ENCODE assay signal across 10 mouse cellular contexts in genomic region chr9:21796919-21797318, GRCm38 (mm10). TPM values are rescaled to one million over a fixed set of nuclear protein-coding genes. Genes with fewer than 3 reads are reported as not detected.
DNase-seq lines count a peak whose midpoint lies in the region; ATAC-seq and TF ChIP-seq lines count a peak whose summit lies in the region.
"Had no signal": no experiment of that assay in that cellular context is flagged by ENCODE, and none has a peak within 500 bp of the region (broad histone marks: within the 10 kb centered on the region; RNA-seq: fewer than 3 reads in every experiment).

No protein-coding gene starts in this region.

- no peak for ATAC-seq in lung, postnatal 0 days
- ATAC-seq in heart, embryonic 13.5 days (ENCODE audit: extremely low read depth, insufficient number of reproducible peaks, low FRiP score, low TSS enrichment), result no peak
- no peak for ATAC-seq in intestine, postnatal 0 days
- ATAC-seq in neural tube, embryonic 14.5 days (ENCODE audit: low read depth), result no peak

- H3K36me3 ChIP-seq in lung, postnatal 0 days (ENCODE audit: insufficient read depth, low read length), result peaks cover 16% of the 10 kb centered on the region; the same call in 1 of the 2 replicates
- peaks cover 60% of the 10 kb centered on the region for H3K36me3 ChIP-seq in heart, embryonic 13.5 days
- H3K36me3 ChIP-seq in intestine, postnatal 0 days (ENCODE audit: control insufficient read depth, insufficient read depth), result peaks cover 45% of the 10 kb centered on the region
- H3K36me3 ChIP-seq in neural tube, embryonic 14.5 days (ENCODE audit: control insufficient read depth, insufficient read depth, low read length), result no peaks in the 10 kb centered on the region

- no peak for TF ChIP-seq CTCF in lung, postnatal 0 days (IDR thresholded peaks at IDR 0.05)
- TF ChIP-seq CTCF in intestine, postnatal 0 days (IDR thresholded peaks at IDR 0.05; ENCODE audit: low read depth), result no peak

- peak overlapping the region; percentile 63 for H3K4me2 ChIP-seq in lung, postnatal 0 days (replicated peaks; ENCODE audit: low read depth, low read length)
- H3K4me2 ChIP-seq in heart, embryonic 13.5 days, result peak overlapping the region; percentile 73
- H3K4me2 ChIP-seq in intestine, postnatal 0 days (replicated peaks; ENCODE audit: low read depth), result peak overlapping the region; percentile 97
- H3K4me2 ChIP-seq in neural tube, embryonic 14.5 days (ENCODE audit: low read depth, low read length), result peak overlapping the region; percentile 2; the same call in 1 of the 2 replicates

- peak overlapping the region; percentile 27; the same call in 1 of the 2 replicates for H3K9ac ChIP-seq in lung, postnatal 0 days (replicated peaks; ENCODE audit: low read depth)
- peak overlapping the region; percentile 98 for H3K9ac ChIP-seq in heart, embryonic 13.5 days
- no peak overlapping the region for H3K9ac ChIP-seq in intestine, postnatal 0 days (ENCODE audit: low read depth, low read length)
- H3K9ac ChIP-seq in neural tube, embryonic 14.5 days (replicated peaks; ENCODE audit: low read depth, low read length), result no peak overlapping the region

- H3K27ac ChIP-seq in lung, postnatal 0 days (ENCODE audit: low read length), result peak overlapping the region; percentile 91
- H3K27ac ChIP-seq in heart, embryonic 13.5 days (replicated peaks), result peak overlapping the region; percentile 96
- no peak overlapping the region for H3K27ac ChIP-seq in intestine, postnatal 0 days (ENCODE audit: low read depth, low read length)
- no peak overlapping the region for H3K27ac ChIP-seq in neural tube, embryonic 14.5 days (ENCODE audit: low read depth, low read length)
- H3K27ac ChIP-seq: macrophage had no signal

- no peaks in the 10 kb centered on the region for H3K27me3 ChIP-seq in lung, postnatal 0 days (replicated peaks; ENCODE audit: insufficient read depth, low read length)
- H3K27me3 ChIP-seq in heart, embryonic 13.5 days (replicated peaks), result no peaks in the 10 kb centered on the region
- H3K27me3 ChIP-seq in intestine, postnatal 0 days (replicated peaks; ENCODE audit: control insufficient read depth, insufficient read depth, low read length), result no peaks in the 10 kb centered on the region
- H3K27me3 ChIP-seq in neural tube, embryonic 14.5 days (ENCODE audit: control insufficient read depth, insufficient read depth, low read length), result 0 out of 2 replicates have a peak, but pooled peaks cover 4% of the 10 kb centered on the region

- no peak for TF ChIP-seq EP300 in lung, postnatal 0 days (IDR thresholded peaks at IDR 0.05)

- no peaks in the 10 kb centered on the region for H3K9me3 ChIP-seq in lung, postnatal 0 days (ENCODE audit: low read length)
- H3K9me3 ChIP-seq in heart, embryonic 13.5 days, result no peaks in the 10 kb centered on the region
- H3K9me3 ChIP-seq in intestine, postnatal 0 days (ENCODE audit: control insufficient read depth), result no peaks in the 10 kb centered on the region
- no peaks in the 10 kb centered on the region for H3K9me3 ChIP-seq in neural tube, embryonic 14.5 days (ENCODE audit: control insufficient read depth, low read length)

- DNase-seq in lung, postnatal 0 days (ENCODE audit: low spot score), result no peak
- DNase-seq in lung, postnatal 10 days, result no peak
- no peak for DNase-seq in thymus, postnatal 25 days
- DNase-seq in adrenal gland, adult 8-10 months, result no peak
- DNase-seq: cerebellum, adult 8-10 months; gastrocnemius, postnatal 10 days had no signal

- peak overlapping the region; percentile 76; the same call in 1 of the 2 replicates for H3K4me3 ChIP-seq in lung, postnatal 0 days (ENCODE audit: low read depth, low read length)
- H3K4me3 ChIP-seq in heart, embryonic 13.5 days, result peak overlapping the region; percentile 95
- H3K4me3 ChIP-seq in intestine, postnatal 0 days (ENCODE audit: low read depth, low read length), result no peak overlapping the region; the same call in 1 of the 2 replicates
- no peak overlapping the region for H3K4me3 ChIP-seq in neural tube, embryonic 14.5 days (ENCODE audit: low read depth, low read length)

- H3K4me1 ChIP-seq in lung, postnatal 0 days (ENCODE audit: insufficient read depth, low read depth, low read length), result peaks cover 26% of the 10 kb centered on the region
- H3K4me1 ChIP-seq in heart, embryonic 13.5 days, result peaks cover 63% of the 10 kb centered on the region
- no peaks in the 10 kb centered on the region for H3K4me1 ChIP-seq in intestine, postnatal 0 days (replicated peaks; ENCODE audit: control insufficient read depth, insufficient read depth, low read length)
- peaks cover 6% of the 10 kb centered on the region; the same call in 1 of the 2 replicates for H3K4me1 ChIP-seq in neural tube, embryonic 14.5 days (ENCODE audit: control insufficient read depth, insufficient read depth, low read length)

- WGBS in lung, postnatal 0 days, result 23% methylated on average over 3 of the region's 3 CpGs
- WGBS in heart, embryonic 13.5 days, result 49% methylated on average over 3 of the region's 3 CpGs
- 63% methylated on average over 3 of the region's 3 CpGs for WGBS in intestine, postnatal 0 days
- 67% methylated on average over 3 of the region's 3 CpGs for WGBS in neural tube, embryonic 14.5 days

RNA-seq across cellular contexts. Expression of gene Kank2, which starts 1.6 kb away (rescaled TPM):
- polyA plus RNA-seq in lung, postnatal 0 days (2015; fragmentation: Nextera tagmentation; extraction: Ambion mirVana), result 23.3 and 24.0 TPM in 2 replicates
- 16.0 and 16.9 TPM in 2 replicates for polyA plus RNA-seq in heart, embryonic 13.5 days (2015; fragmentation: Nextera tagmentation; extraction: Ambion mirVana)
- 6.4 TPM in 2 replicates for polyA plus RNA-seq in intestine, postnatal 0 days (2015; fragmentation: Nextera tagmentation; extraction: Ambion mirVana)
- 1.3 and 2.4 TPM in 2 replicates for polyA plus RNA-seq in neural tube, embryonic 14.5 days (2014; fragmentation: Nextera tagmentation; extraction: Ambion mirVana)
- 10 to 100 TPM; 35.0 to 58.9 (median 47.5) TPM for total RNA-seq in adrenal gland, adult 8-10 months (2022)

RNA-seq across cellular contexts. Expression of gene Spc24, which starts 36.8 kb away (rescaled TPM):
- polyA plus RNA-seq in lung, postnatal 0 days (2015; fragmentation: Nextera tagmentation; extraction: Ambion mirVana), result 13.4 and 15.7 TPM in 2 replicates
- polyA plus RNA-seq in heart, embryonic 13.5 days (2015; fragmentation: Nextera tagmentation; extraction: Ambion mirVana), result 84.8 and 96.7 TPM in 2 replicates
- polyA plus RNA-seq in intestine, postnatal 0 days (2015; fragmentation: Nextera tagmentation; extraction: Ambion mirVana), result 23.5 and 32.4 TPM in 2 replicates
- 11.2 and 12.5 TPM in 2 replicates for polyA plus RNA-seq in neural tube, embryonic 14.5 days (2014; fragmentation: Nextera tagmentation; extraction: Ambion mirVana)
- total RNA-seq in adrenal gland, adult 8-10 months (2022), result 1 to 10 TPM in 3 of 4 experiments, under 1 TPM in 1; 0.32 to 4.9 (median 2.1) TPM

RNA-seq across cellular contexts. Expression of gene Angptl8, which starts 38.4 kb away (rescaled TPM):
- 6.2 and 7.4 TPM in 2 replicates for polyA plus RNA-seq in lung, postnatal 0 days (2015; fragmentation: Nextera tagmentation; extraction: Ambion mirVana)
- polyA plus RNA-seq in heart, embryonic 13.5 days (2015; fragmentation: Nextera tagmentation; extraction: Ambion mirVana), result 1.6 and 2.3 TPM in 2 replicates
- 15.9 and 21.1 TPM in 2 replicates for polyA plus RNA-seq in intestine, postnatal 0 days (2015; fragmentation: Nextera tagmentation; extraction: Ambion mirVana)
- 0.24 and 0.53 TPM in 2 replicates for polyA plus RNA-seq in neural tube, embryonic 14.5 days (2014; fragmentation: Nextera tagmentation; extraction: Ambion mirVana)
- total RNA-seq in adrenal gland, adult 8-10 months (2022), result 10 to 100 TPM in 2 of 4 experiments, 1 to 10 TPM in 2; 1.5 to 12.0 (median 7.7) TPM
- polyA plus RNA-seq: macrophage had no signal

RNA-seq across cellular contexts. Expression of gene Dock6, which starts 55.5 kb away (rescaled TPM):
- polyA plus RNA-seq in lung, postnatal 0 days (2015; fragmentation: Nextera tagmentation; extraction: Ambion mirVana), result 35.8 and 43.2 TPM in 2 replicates
- polyA plus RNA-seq in heart, embryonic 13.5 days (2015; fragmentation: Nextera tagmentation; extraction: Ambion mirVana), result 48.4 and 50.3 TPM in 2 replicates
- 15.5 and 18.4 TPM in 2 replicates for polyA plus RNA-seq in intestine, postnatal 0 days (2015; fragmentation: Nextera tagmentation; extraction: Ambion mirVana)
- polyA plus RNA-seq in neural tube, embryonic 14.5 days (2014; fragmentation: Nextera tagmentation; extraction: Ambion mirVana), result 8.2 and 13.8 TPM in 2 replicates
- total RNA-seq in adrenal gland, adult 8-10 months (2022), result 10 to 100 TPM; 34.3 to 80.5 (median 56.4) TPM

Comparison
In these comparisons a context has a peak if more than half of its experiments do, and no peak if none do; other contexts are left out.
1. H3K27ac ChIP-seq: peak in lung, postnatal 0 days (single experiment) and heart, embryonic 13.5 days (single experiment); none in intestine, postnatal 0 days (single experiment) and neural tube, embryonic 14.5 days (single experiment).
2. H3K4me2 ChIP-seq: peak in every context shown above with its lines; median percentile 97 in intestine, postnatal 0 days; 73 in heart, embryonic 13.5 days; 63 in lung, postnatal 0 days; 2 in neural tube, embryonic 14.5 days.
3. H3K4me3 ChIP-seq: peak in lung, postnatal 0 days (single experiment) and heart, embryonic 13.5 days (single experiment); none in intestine, postnatal 0 days (single experiment) and neural tube, embryonic 14.5 days (single experiment).
4. H3K9ac ChIP-seq: peak in lung, postnatal 0 days (single experiment) and heart, embryonic 13.5 days (single experiment); none in intestine, postnatal 0 days (single experiment) and neural tube, embryonic 14.5 days (single experiment).